Mouse (Mus musculus): Measurements from ENCODE around the gene Ddb2. TPM values are rescaled to one million over a fixed set of nuclear protein-coding genes. Genes with fewer than 3 reads are reported as not detected.

Ddb2 gene
- polyA plus RNA-seq, 1 experiment: 1.2 TPM

GRCm38 (mm10) chr2:91206254-91206775 is 30.5 kb downstream of the Ddb2 start:
- no peak overlapping the region for H3K4me3 ChIP-seq (ENCODE audit: insufficient read depth, poor library complexity, severe bottlenecking)
- H3K79me3 ChIP-seq (ENCODE audit: low read depth): no peaks in the 10 kb centered on the region
- no peak overlapping the region for H3ac ChIP-seq (ENCODE audit: control insufficient read depth, insufficient read length, low read depth)
- H3K36me3 ChIP-seq (ENCODE audit: control insufficient read depth, insufficient read depth): peaks cover 54% of the 10 kb centered on the region
- no peaks in the 10 kb centered on the region for H3K27me3 ChIP-seq (ENCODE audit: control insufficient read depth, insufficient read depth, insufficient read length)
- peaks cover 6% of the 10 kb centered on the region for H3K79me2 ChIP-seq (ENCODE audit: control insufficient read depth, insufficient read depth)
- TF ChIP-seq USF1 (IDR thresholded peaks at IDR 0.05; ENCODE audit: low read depth): no peak
- TF ChIP-seq CEBPB (IDR thresholded peaks at IDR 0.05; ENCODE audit: low read depth): no peak
- TF ChIP-seq MAX (IDR thresholded peaks at IDR 0.05): no peak
- no peak for TF ChIP-seq MYOD1 (IDR thresholded peaks at IDR 0.05; ENCODE audit: control insufficient read depth, insufficient read length, low read depth)
- no peak for TF ChIP-seq FOSL1 (IDR thresholded peaks at IDR 0.05; ENCODE audit: insufficient read depth, low read length, poor library complexity, severe bottlenecking)
- no peak for TF ChIP-seq MYOG (IDR thresholded peaks at IDR 0.05; ENCODE audit: control insufficient read depth, extremely low read depth, insufficient read length)
- TF ChIP-seq CTCF (IDR thresholded peaks at IDR 0.05; ENCODE audit: control insufficient read depth, insufficient read depth, insufficient read length): no peak

- Histone ChIP-seq H3K79me3 (ENCODE audit: low read depth) (no peaks in the 10 kb centered on the region), H3K27me3 (ENCODE audit: control insufficient read depth, insufficient read depth, insufficient read length) (no peaks in the 10 kb centered on the region), H3K4me3 (ENCODE audit: insufficient read depth, poor library complexity, severe bottlenecking) (peak overlapping the region; percentile 80), H3K36me3 (ENCODE audit: control insufficient read depth, insufficient read depth) (peaks cover 23% of the 10 kb centered on the region), H3K79me2 (ENCODE audit: control insufficient read depth, insufficient read depth) (peaks cover 6% of the 10 kb centered on the region), H3ac (ENCODE audit: control insufficient read depth, insufficient read length, low read depth) (peak overlapping the region; percentile 88)
- TF ChIP-seq CEBPB (IDR thresholded peaks at IDR 0.05; ENCODE audit: low read depth) (no peak), MAX (IDR thresholded peaks at IDR 0.05) (no peak), MYOG (IDR thresholded peaks at IDR 0.05; ENCODE audit: control insufficient read depth, extremely low read depth, insufficient read length) (no peak), FOSL1 (IDR thresholded peaks at IDR 0.05; ENCODE audit: insufficient read depth, low read length, poor library complexity, severe bottlenecking) (no peak), USF1 (IDR thresholded peaks at IDR 0.05; ENCODE audit: low read depth) (no peak), MYOD1 (IDR thresholded peaks at IDR 0.05; ENCODE audit: control insufficient read depth, insufficient read length, low read depth) (no peak), CTCF (IDR thresholded peaks at IDR 0.05; ENCODE audit: control insufficient read depth, insufficient read depth, insufficient read length) (no peak)
Measured at GRCm38 (mm10) chr2:91202972-91203656, 33.7 kb downstream of the Ddb2 start.

DNA sequence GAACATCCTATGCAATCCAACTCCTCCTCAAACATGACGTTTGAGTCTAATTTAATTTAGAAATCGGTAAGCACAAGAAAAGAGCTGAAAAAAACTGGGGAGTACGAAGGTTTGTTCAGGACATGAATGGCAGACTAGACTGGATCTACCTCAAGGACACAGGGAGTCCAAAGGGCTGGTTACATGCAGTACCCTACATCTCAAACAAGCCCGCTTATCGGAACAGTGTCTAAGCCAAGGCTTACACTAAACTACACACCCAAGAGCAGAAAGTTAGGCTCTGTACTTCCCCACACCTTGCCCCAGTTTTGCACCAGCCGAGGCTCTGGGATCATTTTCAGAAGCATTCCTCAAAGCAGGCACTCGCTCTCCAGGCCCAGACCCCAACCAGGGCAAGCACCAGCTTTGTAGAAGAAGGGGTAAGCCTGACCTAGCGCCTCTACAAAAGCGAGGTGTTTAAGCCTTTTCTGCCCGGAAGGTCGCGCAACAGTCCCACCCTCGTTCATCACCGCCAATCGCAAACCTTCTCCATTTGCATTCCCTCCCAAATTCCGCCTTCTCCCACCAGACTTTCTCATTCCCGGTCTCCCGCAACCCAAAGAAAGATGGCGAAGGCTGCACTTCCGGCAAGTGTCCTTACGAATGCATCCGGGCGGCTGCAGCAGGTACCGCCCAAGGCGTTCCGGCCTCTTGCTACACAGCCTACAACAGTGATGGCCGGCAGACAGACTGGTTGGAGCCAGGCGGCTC is 34.4 kb downstream of the Ddb2 start, which contains the start of the genes Nr1h3 and Acp2:
Gene Nr1h3 (minus strand): TSS at position 613 of the 750 bp plus-strand sequence.
Gene Acp2 (plus strand): TSS at position 664 of the 750 bp plus-strand sequence.
- TF ChIP-seq CEBPB (IDR thresholded peaks at IDR 0.05; ENCODE audit: low read depth): peak; percentile 42
- no peak for TF ChIP-seq CTCF (IDR thresholded peaks at IDR 0.05; ENCODE audit: control insufficient read depth, insufficient read depth, insufficient read length)
- H3ac ChIP-seq (ENCODE audit: control insufficient read depth, insufficient read length, low read depth): peak within 1 kb of the TSS; percentile 88
- peaks cover 6% of the 10 kb centered on the region for H3K79me2 ChIP-seq (ENCODE audit: control insufficient read depth, insufficient read depth)
- H3K4me3 ChIP-seq (ENCODE audit: insufficient read depth, poor library complexity, severe bottlenecking): peak within 1 kb of the TSS; percentile 80
- H3K27me3 ChIP-seq (ENCODE audit: control insufficient read depth, insufficient read depth, insufficient read length): no peaks in the 10 kb centered on the region
- peaks cover 17% of the 10 kb centered on the region for H3K36me3 ChIP-seq (ENCODE audit: control insufficient read depth, insufficient read depth)
- no peaks in the 10 kb centered on the region for H3K79me3 ChIP-seq (ENCODE audit: low read depth)

DNA sequence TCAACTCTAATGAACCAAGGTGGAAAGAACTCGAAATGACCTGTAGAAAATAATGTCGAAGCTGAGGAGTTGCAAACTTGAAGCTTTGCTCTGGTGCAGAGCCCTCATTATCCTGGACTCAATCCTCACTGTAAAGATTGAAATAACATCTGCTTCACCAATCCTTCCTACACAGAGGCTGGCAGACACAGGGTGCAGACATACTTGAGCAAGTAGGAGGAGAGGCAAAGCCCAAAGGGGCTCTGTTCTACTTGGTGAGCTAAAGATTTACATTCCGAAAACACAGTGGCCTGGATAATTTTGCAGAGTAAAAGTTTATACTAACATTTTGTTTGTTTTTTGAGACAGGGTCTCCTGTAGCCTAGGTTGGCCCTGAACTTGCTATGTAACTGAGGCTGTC is 37.9 kb downstream of the Ddb2 start:
- H3ac ChIP-seq (ENCODE audit: control insufficient read depth, insufficient read length, low read depth): no peak overlapping the region
- no peaks in the 10 kb centered on the region for H3K27me3 ChIP-seq (ENCODE audit: control insufficient read depth, insufficient read depth, insufficient read length)
- H3K79me3 ChIP-seq (ENCODE audit: low read depth): no peaks in the 10 kb centered on the region
- TF ChIP-seq CEBPB (IDR thresholded peaks at IDR 0.05; ENCODE audit: low read depth) (no peak), CTCF (IDR thresholded peaks at IDR 0.05; ENCODE audit: control insufficient read depth, insufficient read depth, insufficient read length) (no peak), USF1 (IDR thresholded peaks at IDR 0.05; ENCODE audit: low read depth) (no peak), MYOD1 (IDR thresholded peaks at IDR 0.05; ENCODE audit: control insufficient read depth, insufficient read length, low read depth) (no peak), MAX (IDR thresholded peaks at IDR 0.05) (no peak), FOSL1 (IDR thresholded peaks at IDR 0.05; ENCODE audit: insufficient read depth, low read length, poor library complexity, severe bottlenecking) (no peak), MYOG (IDR thresholded peaks at IDR 0.05; ENCODE audit: control insufficient read depth, extremely low read depth, insufficient read length) (no peak)
- H3K36me3 ChIP-seq (ENCODE audit: control insufficient read depth, insufficient read depth): no peaks in the 10 kb centered on the region
- H3K4me3 ChIP-seq (ENCODE audit: insufficient read depth, poor library complexity, severe bottlenecking): no peak overlapping the region
- H3K79me2 ChIP-seq (ENCODE audit: control insufficient read depth, insufficient read depth): peaks cover 6% of the 10 kb centered on the region

DNA sequence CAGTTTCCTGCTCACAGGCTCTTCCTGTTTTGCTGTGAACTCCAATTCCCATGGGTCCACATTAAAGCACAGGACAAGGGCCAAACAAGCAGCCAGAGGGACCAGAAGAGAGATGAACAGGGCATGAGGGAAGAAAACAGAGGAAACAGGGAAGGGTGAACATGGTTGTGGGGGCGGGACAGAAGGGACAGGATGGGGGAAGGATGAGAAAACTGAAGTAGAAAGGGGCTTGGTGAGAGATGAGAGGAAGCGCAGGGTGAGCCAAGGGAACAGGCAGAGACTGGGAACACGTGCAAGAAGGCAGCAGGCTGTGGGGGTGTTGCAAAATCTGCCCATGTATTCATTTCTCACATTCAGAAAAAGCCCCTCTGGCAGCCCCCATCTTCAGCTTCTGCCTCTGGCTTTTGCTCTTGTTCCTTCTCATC is 40.2 kb downstream of the Ddb2 start:
- Histone ChIP-seq H3K36me3 (ENCODE audit: control insufficient read depth, insufficient read depth) (no peaks in the 10 kb centered on the region), H3ac (ENCODE audit: control insufficient read depth, insufficient read length, low read depth) (no peak overlapping the region), H3K79me2 (ENCODE audit: control insufficient read depth, insufficient read depth) (no peaks in the 10 kb centered on the region), H3K27me3 (ENCODE audit: control insufficient read depth, insufficient read depth, insufficient read length) (no peaks in the 10 kb centered on the region), H3K4me3 (ENCODE audit: insufficient read depth, poor library complexity, severe bottlenecking) (no peak overlapping the region), H3K79me3 (ENCODE audit: low read depth) (no peaks in the 10 kb centered on the region)
- TF ChIP-seq MAX (IDR thresholded peaks at IDR 0.05): no peak
- TF ChIP-seq CTCF (IDR thresholded peaks at IDR 0.05; ENCODE audit: control insufficient read depth, insufficient read depth, insufficient read length): no peak
- TF ChIP-seq CEBPB (IDR thresholded peaks at IDR 0.05; ENCODE audit: low read depth): no peak
- TF ChIP-seq FOSL1 (IDR thresholded peaks at IDR 0.05; ENCODE audit: insufficient read depth, low read length, poor library complexity, severe bottlenecking): no peak
- no peak for TF ChIP-seq MYOG (IDR thresholded peaks at IDR 0.05; ENCODE audit: control insufficient read depth, extremely low read depth, insufficient read length)
- no peak for TF ChIP-seq USF1 (IDR thresholded peaks at IDR 0.05; ENCODE audit: low read depth)
- TF ChIP-seq MYOD1 (IDR thresholded peaks at IDR 0.05; ENCODE audit: control insufficient read depth, insufficient read length, low read depth): no peak

All from C2C12 (cell line).